Mouse (Mus musculus) liver, adult 2 months (tissue): ENCODE measurements around the gene Mef2a.

ENCODE experiments used
- CTCF ChIP-seq: fragments of 200-500 bp; IDR thresholded peaks from 2 replicates; pipeline ENCODE4 v1.5.1; 2011; ENCODE audit warnings: low read depth, low read length, control low read depth
- POLR2A ChIP-seq: fragments of 200-500 bp; IDR thresholded peaks from 2 replicates; pipeline ENCODE4 v1.6.1; 2011; ENCODE audit warnings: low read length, control low read depth; ENCODE audit not compliant: insufficient read depth; ENCODE audit errors: extremely low read depth

DNA sequence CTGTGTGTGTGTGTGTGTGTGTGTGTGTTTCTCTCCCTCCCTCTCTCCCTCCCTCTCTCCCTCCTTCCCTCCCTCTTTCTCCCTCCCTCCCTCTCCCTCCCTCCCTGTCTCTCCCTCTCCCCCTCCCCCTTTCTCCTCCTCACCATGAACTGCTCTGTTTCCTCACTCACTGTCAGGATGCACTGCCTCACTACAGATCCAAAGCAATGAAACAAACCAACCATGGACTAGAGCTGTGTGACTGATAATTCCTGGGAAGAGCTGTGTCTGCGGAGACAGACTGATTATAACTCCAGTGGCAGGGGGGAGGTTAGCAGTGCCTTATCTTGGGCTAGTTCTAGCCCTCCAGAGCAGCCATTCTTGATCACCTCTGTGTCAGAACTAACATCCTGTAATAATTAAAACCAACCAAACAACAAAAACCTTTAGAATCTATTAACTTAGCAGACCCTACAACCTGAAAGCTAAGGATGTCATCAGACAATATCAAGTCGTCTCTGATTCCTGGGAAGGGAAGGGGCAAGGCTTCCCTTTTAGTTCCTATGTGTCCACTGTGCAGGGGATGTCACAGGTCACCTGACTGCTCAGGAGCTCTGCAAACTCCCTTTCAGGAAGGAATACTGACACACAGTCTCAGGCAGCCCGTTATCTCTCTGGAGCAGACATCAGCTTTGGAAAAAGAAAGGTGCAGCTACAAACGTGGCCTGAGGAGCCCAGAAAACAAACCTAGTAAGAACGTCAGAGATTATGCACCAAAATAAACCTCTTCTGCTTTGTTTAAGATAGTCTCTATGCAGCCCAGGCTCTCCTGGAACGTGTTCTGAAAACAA is 162.4 kb downstream of the Mef2a start:
- TF ChIP-seq CTCF: no peak
- TF ChIP-seq POLR2A: no peak
